Mouse (Mus musculus) kidney, adult 2 months (tissue): ENCODE results near the gene Sult1c2. TPM values are rescaled to one million over a fixed set of nuclear protein-coding genes. Genes with fewer than 3 reads are reported as not detected.
A peak's percentile ranks its signal among the peaks of the same experiment; 100 is the strongest.
"Not testable (repeated sequence)": the region's sequence is repeated elsewhere in the genome, so short reads cannot be mapped to it uniquely, and the experiment has no call there.

Experiments used
- DNase-seq: peaks from one replicate; pipeline ENCODE4 v3.0.0; 2021
- H3K27ac ChIP-seq: fragments of 200-500 bp; 2 replicates; pipeline ENCODE4 v1.5.1; 2012; ENCODE audit warnings: low read depth, low read length, control low read depth, inconsistent platforms; ENCODE audit not compliant: insufficient read depth
- H3K27me3 ChIP-seq: fragments of 200-500 bp; replicated peaks from 2 replicates; pipeline ENCODE4 v1.6.1; 2012; ENCODE audit warnings: mild to moderate bottlenecking, moderate library complexity, low read length, inconsistent platforms; ENCODE audit not compliant: control insufficient read depth, insufficient read depth
- H3K36me3 ChIP-seq: fragments of 200-500 bp; 2 replicates; pipeline ENCODE4 v1.6.1; 2012; ENCODE audit warnings: mild to moderate bottlenecking, moderate library complexity, low read length, inconsistent platforms; ENCODE audit not compliant: control insufficient read depth, insufficient read depth
- H3K4me1 ChIP-seq: fragments of 200-500 bp; 2 replicates; pipeline ENCODE4 v1.6.1; 2011; ENCODE audit warnings: low read length; ENCODE audit not compliant: control insufficient read depth, insufficient read depth
- H3K4me3 ChIP-seq: fragments of 200-500 bp; 2 replicates; pipeline ENCODE4 v1.5.1; 2011; ENCODE audit warnings: mild to moderate bottlenecking, low read depth, low read length, control low read depth; ENCODE audit not compliant: insufficient read depth
- CTCF ChIP-seq: fragments of 200-500 bp; conservative IDR thresholded peaks from 2 replicates; pipeline ENCODE4 v1.5.1; 2011; ENCODE audit warnings: low read depth, mild to moderate bottlenecking, control low read depth, low read length, moderate library complexity, mixed read lengths; ENCODE audit not compliant: insufficient read depth, insufficient read length
- POLR2A ChIP-seq: fragments of 200-500 bp; IDR thresholded peaks from one replicate; pipeline ENCODE4 v1.6.1; 2011; ENCODE audit warnings: low read depth, low read length, control low read depth
- WGBS: fragments of 180-500 bp; shearing (Covaris S2); methylation state at CpG from one replicate; pipeline ENCODE4 v1.1.7; 2018; 5-methylcytosine and 5-hydroxymethylcytosine counted together
- polyA plus RNA-seq: library from polyadenylated mRNA; depleted of rRNA; stranded (reverse); fragments of >200 nt; gene quantifications from 2 replicates; pipeline ENCODE4 v1.2.3, GENCODE M21; 2012; rRNA removed

Sult1c2 gene
- polyA plus RNA-seq, 1 experiment = 94.0 TPM

DNA sequence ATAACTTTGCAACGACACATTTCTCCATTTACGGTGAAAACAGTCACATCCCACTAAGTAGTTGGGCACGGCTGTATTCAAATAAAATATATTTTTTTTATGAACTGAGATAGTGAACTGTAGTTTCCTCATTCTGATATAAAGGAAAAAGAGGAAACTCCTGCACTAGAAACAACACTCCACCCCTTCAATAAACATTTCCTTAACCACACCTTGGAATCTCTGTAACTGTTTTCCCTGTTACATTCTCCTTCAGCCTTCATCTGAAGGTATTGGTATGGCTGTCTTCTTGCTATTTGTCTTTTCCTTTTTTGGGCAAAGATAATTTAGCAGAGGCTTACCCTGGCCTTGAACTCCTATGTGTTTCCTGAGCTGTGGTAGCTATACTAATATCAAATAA lies 8.9 kb upstream of the Sult1c2 start:
- no peak for DNase-seq
- Histone ChIP-seq H3K27me3 (no peaks in the 10 kb centered on the region), H3K27ac (no peak overlapping the region), H3K4me1 (no peaks in the 10 kb centered on the region), H3K36me3 (no peaks in the 10 kb centered on the region), H3K4me3 (no peak overlapping the region)
- TF ChIP-seq POLR2A = no peak
- no peak for TF ChIP-seq CTCF
- WGBS = 92% methylated on average over 3 of the region's 3 CpGs

DNA sequence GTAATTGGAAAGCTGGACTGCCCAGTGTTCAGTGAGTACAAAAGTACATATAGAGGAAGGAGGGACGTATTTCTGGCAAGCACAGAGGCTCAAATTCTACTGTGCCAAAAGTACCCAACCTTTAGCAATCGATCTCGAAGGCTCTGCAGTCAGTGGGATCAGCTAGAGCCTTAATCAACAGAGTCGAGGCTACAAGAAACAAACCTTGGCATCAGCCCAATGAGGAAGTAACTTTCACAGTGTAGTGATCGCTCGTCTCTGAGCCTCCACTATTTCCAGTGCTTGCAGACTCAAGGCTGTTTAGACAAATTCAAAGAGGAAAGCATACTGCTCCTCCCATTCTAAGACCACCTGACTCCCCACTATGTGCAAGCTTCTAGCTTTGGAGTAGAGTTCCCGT lies 343 bp downstream of the Sult1c2 start:
- 26% methylated on average over 7 of the region's 7 CpGs for WGBS
- TF ChIP-seq POLR2A (no peak), CTCF (no peak)
- H3K4me1 ChIP-seq = peaks cover 13% of the 10 kb centered on the region
- no peaks in the 10 kb centered on the region for H3K27me3 ChIP-seq
- H3K27ac ChIP-seq = peak overlapping the region; percentile 90
- peak; percentile 91 for DNase-seq
- no peaks in the 10 kb centered on the region for H3K36me3 ChIP-seq
- H3K4me3 ChIP-seq = peak overlapping the region; percentile 17

DNA sequence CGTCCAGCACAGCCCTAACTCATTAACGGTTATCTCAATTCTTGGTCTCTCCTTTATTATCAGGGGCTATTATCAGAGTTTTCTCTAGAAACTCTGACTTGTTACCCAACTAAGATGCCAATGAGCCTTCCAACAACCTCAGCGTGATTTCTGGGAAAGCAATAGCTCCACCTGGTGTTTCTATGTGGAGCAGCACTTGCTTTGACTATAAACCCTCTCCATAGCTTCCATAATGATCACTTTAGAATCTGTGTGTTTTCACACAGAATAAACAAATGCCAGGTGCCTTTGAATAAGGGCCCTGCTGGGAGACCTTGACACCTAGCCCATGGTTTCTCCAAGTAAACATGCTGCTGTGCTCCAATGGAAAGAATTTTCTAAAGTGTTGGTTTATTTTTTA lies 12.8 kb downstream of the Sult1c2 start:
- no peak overlapping the region; the same call in 1 of the 2 replicates for H3K27ac ChIP-seq
- H3K4me3 ChIP-seq = no peak overlapping the region
- peaks cover 7% of the 10 kb centered on the region for H3K36me3 ChIP-seq
- no peaks in the 10 kb centered on the region for H3K27me3 ChIP-seq
- H3K4me1 ChIP-seq = no peaks in the 10 kb centered on the region; the same call in 1 of the 2 replicates
- WGBS = 59% methylated on average over 3 of the region's 3 CpGs
- no peak; the same call in 1 of the 2 replicates for TF ChIP-seq CTCF
- no peak for TF ChIP-seq POLR2A
- DNase-seq = peak; percentile 40

DNA sequence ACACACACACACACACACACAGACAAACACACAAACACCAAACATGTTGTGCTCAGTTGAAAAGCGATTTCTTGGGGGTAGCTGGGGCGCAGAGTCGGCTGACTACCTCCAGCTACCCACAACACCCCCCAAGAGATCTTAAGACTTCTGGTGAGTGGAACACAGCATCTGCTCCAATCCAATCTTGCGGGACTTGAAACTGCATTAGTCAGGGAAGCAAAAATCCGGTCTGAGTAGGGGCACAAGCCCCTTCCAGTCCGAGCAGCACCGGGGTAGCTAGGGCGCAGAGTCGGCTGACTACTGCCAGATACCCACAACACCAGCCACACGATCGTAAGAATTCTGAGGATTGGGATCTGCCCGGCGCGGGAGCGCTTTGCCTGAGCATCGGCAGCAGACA lies 42.2 kb downstream of the Sult1c2 start:
- not testable (repeated sequence) for H3K4me3 ChIP-seq, H3K27ac ChIP-seq, H3K27me3 ChIP-seq, H3K36me3 ChIP-seq, H3K4me1 ChIP-seq, DNase-seq
- 86% methylated on average over 16 of the region's 16 CpGs for WGBS

DNA sequence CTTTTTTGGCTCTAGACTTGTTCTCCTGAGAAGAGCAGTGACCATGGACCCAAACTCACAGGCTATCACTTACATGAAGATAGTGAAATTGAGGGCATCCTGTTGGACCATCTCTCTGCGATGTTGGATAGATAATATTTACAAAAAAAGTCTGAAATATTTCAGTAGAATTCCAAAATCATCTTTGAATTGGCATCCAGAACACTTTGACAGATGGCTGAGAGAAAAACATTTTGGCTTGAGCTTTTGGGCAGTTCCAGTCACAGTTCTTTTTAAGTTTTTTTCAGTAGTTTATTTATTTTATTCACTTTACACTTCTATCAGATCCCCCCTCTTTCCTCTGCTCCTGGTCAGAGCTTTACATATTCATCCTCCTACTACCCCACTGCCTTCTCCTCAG lies 62.8 kb downstream of the Sult1c2 start:
- no peak overlapping the region for H3K27ac ChIP-seq
- TF ChIP-seq POLR2A (no peak), CTCF (no peak)
- no peak overlapping the region for H3K4me3 ChIP-seq
- no peak for DNase-seq
- no peaks in the 10 kb centered on the region for H3K4me1 ChIP-seq
- H3K36me3 ChIP-seq = no peaks in the 10 kb centered on the region
- 81% methylated on average over 1 of the region's 1 CpGs for WGBS
- no peaks in the 10 kb centered on the region; the same call in 1 of the 2 replicates for H3K27me3 ChIP-seq

Other genes with a start within 250 kb of the Sult1c2 start
- gene Sgo1, start 157.0 kb downstream of the Sult1c2 start, polyA plus RNA-seq = 0.03 and 0.07 TPM in 2 replicates
- gene Sult1c1, start 144.3 kb upstream of the Sult1c2 start, polyA plus RNA-seq = not detected in 2 replicates